Mouse (Mus musculus) heart, adult 18-20 months (tissue): Measurements from ENCODE around the gene Nf1. TPM values are rescaled to one million over a fixed set of nuclear protein-coding genes. Genes with fewer than 3 reads are reported as not detected.
A peak's percentile ranks its signal among the peaks of the same experiment; 100 is the strongest.
"Not testable (repeated sequence)": the region's sequence is repeated elsewhere in the genome, so short reads cannot be mapped to it uniquely, and the experiment has no call there.

Experiments
- DNase-seq, 2 experiments: peaks; one replicate each; pipeline ENCODE4 v3.0.0; 2021 to 2022; ENCODE audit warnings: mixed read lengths in 1 of 2
- long read RNA-seq, 2 experiments: library from polyadenylated mRNA; stranded (forward); transcript quantifications; one replicate each; pipeline ENCODE4 v2.0.0; 2021
- total RNA-seq, 2 experiments: library from RNA; stranded (reverse); gene quantifications; 2 replicates each; pipeline ENCODE4 v1.2.3; 2021

Nf1 gene
- total RNA-seq, result 10 to 100 TPM; 31.3 to 33.6 TPM
- long read RNA-seq, experiment 1, partial matches to known transcripts, result 1 of 1 reads
- long read RNA-seq, experiment 1, other reads (novel, unspliced or antisense), result 0 of 1 reads
- long read RNA-seq, experiment 2, result 0 reads

DNA sequence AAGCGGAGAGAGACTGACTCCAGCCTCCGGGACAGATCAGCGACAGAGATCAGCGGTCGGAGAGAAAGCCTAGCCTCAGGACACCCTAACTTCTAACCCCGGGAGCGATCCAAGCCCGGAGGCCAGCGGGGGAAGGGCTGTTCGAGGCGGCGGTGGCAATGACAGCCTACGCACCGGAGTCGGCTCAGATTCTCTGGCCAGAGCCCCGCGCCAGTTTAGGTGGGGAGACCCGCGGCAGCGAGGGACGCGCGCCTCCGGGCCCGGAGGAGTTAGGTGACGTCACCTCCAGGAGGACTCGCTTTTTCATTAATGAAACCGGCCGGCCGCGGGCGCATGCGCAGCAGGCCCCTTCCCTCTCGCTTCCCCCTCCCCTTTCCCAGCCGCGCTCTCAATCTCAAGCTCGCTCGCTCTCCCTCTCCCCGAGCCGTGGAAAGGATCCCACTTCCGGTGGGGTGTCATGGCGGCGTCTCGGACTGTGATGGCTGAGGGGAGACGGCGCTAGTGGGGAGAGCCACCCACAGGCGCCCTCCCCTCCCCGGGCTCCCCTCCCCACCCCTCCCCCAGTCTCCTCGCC is at the start of gene Nf1:
Nf1 (plus strand) TSS at position 460 of the 574 bp plus-strand sequence.
- DNase-seq, result peak; percentile 95 to 96

DNA sequence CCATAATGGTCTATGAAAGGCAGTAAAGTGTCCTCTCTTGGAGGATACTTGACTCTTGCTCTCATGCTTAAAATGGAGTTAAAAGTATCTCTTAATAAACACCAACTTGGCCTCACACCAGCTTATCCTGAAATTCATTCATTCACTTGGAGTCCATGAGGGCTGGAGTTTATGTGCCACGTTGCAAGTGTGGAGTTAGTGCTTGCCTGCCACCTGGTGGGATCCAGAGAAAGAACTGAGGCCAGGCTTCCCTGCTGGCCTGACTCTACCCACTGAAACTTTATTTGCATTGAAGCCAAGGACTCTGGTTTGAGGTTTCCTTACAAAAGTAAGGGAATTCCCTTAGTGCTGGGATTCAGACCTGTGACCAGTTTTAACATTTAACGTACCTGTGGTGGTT is 49.0 kb upstream of the Nf1 start:
- DNase-seq, result peak; percentile 57 to 59

DNA sequence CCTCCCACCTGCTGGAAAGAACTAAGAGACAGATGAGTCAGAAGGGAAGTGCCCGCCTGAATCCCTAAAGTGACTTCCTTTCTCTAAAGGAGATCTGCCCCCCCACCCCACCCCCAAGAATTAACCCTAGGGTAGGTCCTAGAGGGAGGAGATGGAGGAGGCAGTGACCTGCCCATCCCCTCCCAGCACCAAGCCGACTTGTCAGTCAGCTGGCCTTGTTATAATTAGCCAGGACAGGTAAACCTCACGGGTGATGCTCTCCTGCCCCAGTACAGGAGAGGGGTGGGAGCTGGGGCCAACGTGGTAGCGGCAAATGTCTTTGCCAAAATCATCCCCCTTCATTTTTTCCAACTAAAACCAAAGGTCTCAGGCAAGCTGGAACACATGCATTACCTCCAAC is 47.8 kb upstream of the Nf1 start:
- no peak for DNase-seq

DNA sequence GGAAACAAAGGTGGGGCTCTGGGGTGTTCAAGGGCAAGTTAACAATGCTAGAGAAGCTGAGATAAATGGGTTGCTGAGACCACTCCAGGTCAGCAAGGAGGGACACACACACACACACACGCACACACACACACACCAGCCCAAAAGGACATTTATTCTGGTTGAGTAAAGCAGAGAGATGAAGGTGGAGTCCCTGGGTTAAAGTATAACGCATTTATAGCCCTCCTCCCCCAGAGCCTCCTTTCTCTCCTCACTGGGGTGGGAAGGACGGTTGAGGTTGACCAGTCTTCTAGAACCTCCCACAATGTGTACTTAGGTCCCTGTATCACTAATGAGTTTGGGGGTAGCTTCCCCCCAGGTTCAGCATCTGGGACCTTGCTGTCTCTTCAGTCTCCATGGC is 47.4 kb upstream of the Nf1 start:
- no peak for DNase-seq

DNA sequence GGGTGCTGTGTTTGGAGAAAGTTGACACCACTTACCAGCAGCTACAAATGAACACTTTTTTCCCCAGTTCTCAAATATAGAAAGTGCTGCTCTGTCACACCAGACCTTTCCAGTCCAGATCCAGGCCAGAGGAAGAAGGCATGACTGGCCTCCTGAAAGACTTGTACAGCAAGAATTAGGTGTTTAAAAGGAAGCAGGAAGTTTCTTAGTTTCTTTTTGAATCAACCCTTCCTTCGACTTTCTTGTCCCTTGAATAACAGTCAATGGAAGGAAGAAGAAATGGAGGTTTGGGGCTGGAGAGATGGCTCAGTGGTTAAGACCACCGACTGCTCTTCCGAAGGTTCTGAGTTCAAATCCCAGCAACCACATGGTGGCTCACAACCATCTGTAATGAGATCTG is 46.5 kb upstream of the Nf1 start:
- no peak for DNase-seq

DNA sequence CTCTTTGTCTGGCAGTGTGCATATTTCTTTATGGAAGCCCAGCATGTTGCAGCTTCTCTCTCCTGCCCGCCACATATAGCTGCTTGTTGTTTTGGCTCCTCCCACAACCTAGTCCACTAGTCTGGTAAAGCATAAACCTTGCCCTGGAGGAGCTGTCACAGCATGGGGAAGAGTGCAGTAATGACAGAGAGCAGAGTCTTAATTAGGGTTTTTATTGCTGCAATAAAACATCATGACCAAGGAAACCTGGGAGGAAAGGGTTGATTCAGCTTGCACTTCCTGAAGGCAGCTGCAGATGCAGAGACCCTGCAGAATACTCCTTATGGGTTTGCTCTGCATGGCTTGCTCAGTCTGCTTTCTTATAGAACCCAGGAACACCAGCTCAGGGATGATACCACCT is 45.5 kb upstream of the Nf1 start:
- no peak for DNase-seq

DNA sequence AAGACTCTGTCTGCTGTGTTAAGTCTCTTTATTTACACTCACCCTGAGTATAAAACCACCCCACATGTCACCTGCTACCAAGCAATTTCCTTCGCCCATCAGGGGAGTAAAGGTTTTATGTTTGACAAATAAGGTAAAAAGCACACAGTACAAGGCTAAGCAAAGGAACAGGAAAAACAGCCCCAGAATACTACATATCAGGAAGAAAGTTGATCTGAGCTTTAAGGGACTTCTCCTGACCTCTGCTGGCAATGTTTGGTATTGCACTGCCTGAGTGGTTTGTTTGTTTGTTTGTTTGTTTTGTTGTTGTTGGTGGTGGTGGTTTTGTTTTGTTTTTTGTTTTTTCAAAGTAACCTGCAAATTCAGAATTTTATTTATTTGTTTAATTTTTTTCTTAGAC is 43.3 kb upstream of the Nf1 start:
- DNase-seq, result peak in 1 of 2 experiments; percentile 83

DNA sequence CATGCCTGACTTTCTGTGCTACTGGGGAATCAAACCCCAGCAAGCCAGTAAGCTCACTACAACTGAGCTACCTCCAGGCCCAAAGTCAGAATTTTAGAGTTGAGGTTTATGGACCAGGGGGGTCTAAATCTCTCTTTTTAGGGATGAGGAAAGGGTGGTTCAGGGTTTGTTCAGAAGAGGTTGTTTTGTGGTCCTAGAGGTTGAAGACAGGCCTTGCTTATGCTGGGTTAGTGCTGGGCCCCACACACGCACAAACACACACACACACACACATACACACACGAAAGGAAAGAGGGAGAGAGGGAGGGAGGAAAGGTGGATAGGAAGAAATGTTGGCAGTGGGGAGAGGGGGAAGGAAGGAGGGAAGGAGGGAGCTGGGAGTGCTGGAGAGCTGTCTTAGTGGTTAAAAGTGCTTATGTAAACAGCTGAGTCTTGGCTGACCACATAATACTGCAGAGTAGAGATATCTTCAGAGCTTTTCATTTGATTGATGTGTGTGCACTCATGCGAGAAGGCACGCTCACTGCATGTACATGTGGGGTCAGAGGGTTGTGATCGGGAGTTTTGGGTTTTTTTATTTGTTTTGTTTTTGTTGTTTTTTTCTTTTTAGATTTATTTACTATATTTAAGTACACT is 42.5 kb upstream of the Nf1 start, which contains the start of gene Gm9964:
Gm9964 (minus strand) TSS at position 51 of the 636 bp plus-strand sequence.
- DNase-seq, result no peak

DNA sequence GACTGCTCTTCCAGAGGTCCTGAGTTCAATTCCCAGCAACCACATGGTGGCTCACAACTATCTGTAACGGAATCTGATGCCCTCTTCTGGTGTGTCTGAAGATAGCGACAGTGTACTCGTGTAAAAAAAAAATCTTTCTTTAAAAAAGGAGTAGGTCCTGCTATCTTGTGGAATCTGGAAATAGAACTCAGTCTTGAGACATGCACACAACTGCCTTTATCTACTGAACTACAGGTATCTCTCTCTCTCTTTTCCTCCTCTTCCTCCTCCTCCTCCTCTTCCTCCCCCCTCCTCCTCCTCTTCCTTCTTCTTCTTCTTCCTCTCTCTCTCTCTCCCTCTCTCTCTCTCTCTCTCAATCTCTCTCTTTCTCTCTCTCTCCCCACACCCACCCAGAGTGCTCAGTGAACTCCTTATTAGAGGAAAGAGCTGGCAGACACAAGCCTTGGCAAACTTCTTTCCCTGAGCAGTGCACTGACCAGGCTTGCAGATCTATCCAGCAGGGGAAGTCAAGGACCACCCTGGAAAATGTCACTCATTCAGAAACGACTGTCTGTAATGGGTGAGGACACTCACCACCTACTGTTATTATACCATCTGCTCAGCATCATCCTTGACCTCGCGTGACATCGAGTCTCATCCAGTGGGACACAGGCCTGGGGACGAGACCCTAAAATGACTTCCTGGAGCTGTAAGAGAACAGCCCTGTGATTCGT is 39.6 kb upstream of the Nf1 start:
- DNase-seq, result no peak

DNA sequence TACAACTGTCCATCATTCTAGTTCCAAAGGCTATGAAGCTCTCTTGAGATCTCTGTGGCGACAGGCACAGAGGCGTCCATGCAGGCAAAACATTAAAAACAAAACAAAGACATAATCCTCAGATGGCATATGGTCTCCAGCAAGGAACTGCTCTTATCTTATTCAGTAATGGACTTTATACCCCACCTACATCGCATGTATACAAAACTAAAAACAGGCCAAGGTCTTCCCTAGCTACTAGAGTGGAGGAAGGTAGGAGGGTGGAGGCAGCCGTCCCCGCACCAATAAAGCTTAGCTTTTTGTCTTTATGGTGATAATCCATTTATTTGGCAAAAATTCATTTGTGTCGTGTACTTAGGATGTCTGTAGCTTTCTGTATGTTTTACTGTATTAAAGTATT is 36.4 kb upstream of the Nf1 start:
- DNase-seq, result no peak

DNA sequence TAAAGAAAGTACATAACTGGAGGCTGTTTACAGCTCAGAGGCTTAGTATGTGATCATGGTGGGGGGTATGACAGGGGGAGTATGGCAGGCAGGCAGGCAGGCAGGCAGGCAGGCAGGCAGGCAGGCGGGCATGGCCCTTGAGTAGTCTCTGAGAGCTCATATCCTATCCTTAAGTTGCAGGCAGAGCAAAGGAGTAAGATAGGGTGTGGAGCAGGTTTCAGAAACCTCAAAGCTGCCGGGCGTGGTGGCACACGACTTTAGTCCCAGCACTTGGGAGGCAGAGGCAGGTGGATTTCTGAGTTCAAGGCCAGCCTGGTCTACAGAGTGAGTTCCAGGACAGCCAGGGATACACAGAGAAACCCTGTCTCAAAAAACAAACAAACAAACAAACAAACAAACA is 35.2 kb upstream of the Nf1 start:
- DNase-seq, result not testable (repeated sequence)

DNA sequence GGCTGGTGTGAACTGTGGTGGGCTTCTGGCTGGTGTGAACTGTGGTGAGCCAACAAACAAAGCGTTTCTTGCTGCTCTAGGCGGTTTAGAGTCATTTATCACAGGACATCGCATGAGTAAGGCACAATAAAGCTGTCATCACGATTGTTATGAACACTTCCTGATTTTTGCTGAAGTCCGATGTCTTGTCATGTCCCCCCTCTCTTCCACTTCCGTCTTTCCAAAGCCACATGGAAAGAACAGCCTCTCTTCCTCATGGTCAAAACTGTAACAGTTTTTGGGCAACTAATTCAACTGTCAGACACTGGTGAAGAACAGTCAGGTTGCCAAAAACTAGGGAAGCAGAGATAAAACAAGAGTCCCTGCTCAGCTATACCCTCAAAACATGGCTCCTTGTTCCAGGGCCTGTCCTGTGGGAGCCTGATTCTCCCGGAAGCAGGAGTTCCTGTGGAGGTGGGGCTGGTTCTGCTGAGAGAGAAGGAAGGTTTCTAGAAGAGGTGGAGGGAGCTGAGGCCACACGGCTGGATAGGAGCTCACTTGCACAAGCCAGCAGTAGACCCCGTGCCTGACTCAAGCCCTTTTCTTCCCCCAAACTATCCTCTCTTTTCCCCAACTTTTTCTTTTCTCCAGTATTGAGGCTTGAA is 33.7 kb upstream of the Nf1 start:
- peak in 1 of 2 experiments; percentile 43 for DNase-seq

DNA sequence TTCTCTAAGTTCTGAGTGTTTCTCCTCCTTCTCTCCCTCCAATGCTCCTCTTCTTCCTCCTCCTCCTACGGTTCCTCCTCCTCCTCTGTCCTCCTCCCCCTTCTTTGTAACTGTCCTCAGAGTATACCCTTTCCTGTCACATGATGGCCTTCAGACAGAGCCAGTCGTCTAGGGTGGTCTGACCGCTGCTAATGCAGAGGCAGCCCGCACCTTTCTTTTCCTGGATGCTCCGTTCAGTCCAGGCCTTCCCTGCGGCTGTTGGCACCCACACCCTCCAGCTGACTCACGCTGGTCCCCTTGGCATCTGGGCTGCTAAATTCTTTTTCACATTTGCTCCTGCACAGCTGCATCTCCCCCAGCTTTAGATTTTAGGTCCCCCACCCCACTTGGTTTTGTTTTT is 33.0 kb upstream of the Nf1 start:
- peak; percentile 55 to 56 for DNase-seq

DNA sequence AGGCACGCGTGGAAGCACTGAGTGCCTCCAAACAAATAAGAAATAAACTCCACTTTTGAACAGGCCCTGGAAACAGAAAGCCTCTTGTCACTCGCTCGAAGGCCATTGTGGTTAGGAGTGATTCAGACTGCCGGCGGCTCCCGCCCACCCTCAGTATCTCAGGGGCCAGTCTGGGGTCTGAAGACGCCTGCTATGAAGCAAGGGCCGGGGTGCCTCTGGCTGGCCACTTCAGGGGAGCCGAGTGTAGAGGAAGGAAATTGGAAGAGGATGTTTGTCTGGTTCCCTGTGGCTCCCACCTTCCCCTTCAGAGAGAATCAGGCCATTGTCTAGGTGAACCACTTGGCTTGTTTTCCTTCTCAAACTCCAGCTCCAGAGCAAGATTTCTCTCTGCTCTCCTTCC is 32.5 kb upstream of the Nf1 start:
- DNase-seq, result peak; percentile 53 to 58

DNA sequence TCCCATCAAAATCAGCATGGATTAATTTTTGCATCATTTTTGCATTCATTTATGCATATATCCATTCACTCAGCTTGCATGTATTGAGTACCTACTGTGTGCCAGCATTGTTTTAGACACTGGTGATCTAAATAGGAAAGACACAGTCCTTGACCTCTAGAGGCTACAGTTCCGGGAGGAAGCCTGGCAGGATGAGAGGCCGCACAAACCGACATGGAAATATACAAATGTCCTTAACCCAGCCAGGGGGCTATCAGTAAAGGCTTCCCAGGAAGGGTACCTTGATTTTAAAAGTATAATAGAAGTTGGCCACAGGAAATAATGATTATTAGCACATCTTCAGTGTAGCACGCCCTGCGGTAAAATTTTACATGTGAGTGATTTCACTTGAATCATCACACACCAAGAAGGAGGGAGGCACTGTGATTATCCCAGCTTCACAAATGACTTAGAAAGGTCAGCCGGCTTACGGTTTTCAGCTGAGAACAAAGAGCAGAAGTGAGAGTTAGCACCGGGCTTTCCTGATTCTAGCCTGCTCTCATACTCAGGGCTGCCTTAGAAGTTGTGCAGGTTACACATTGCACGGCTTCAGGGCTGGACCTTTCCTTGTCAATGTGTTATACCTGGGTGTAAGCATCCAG is 31.8 kb upstream of the Nf1 start:
- DNase-seq, result no peak

DNA sequence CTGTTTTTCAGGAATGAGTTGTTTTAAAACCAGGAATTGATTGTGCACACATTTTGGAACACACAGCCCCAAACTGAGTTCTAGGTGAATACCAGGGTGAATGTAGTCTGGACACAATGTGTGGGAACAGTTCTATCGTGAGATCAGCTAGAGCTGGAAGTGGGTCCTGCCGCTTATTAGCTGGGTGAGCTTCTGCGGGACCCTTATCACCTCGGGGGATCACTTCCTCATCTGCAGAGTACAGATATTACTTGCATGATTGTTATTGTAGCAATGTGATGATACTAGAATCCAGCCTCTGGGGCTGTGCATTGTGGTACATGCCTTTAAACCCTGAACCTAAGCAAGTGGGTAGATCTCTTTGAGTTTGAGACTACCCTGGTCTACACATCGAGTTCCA is 29.0 kb upstream of the Nf1 start:
- no peak for DNase-seq

DNA sequence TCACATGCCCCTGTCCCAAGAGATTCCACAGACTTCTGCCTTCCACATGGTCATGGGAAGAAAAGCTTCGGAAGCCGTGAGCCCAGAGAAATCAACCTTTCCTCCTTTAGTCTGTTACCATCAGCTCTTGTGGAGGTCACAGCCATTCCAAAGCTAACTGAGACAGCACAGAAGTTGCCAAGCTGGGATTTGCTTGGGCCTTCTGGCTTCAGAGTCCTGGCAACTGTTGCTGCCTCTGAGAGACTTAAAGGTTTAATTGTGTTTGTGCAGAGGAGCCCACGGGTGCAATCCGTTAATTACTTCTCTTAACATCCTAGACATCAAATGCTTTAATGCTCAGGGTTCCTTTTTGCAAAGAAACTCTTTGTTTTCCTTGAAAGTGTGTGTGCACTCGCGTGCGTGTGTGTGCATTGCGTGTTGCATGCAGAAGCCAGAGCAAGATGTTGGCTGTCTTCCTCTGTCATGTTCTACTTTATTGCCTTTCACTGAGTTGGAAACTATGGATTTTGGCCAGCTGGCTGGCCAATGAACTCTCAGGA is 22.6 kb upstream of the Nf1 start:
- no peak for DNase-seq

DNA sequence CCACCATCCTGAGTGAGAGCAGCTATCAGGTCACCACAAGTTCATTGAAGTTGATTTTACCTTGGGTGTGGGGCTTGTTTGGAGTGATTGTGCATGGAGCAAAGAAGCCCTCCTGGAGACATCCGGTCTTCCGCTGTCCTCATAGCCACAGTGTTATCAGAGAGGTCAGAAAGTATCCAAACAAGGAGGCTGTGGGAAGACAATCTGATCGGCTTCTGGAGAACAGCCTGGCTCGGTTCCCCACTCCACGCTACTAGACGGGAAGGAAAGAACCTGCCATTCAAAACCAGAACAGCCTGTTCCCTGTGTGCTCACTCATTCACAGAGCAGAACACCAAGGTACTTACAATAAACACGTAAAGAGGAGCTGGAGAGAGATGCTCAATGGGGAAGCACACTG is 19.7 kb upstream of the Nf1 start:
- DNase-seq, result peak in 1 of 2 experiments; percentile 51

DNA sequence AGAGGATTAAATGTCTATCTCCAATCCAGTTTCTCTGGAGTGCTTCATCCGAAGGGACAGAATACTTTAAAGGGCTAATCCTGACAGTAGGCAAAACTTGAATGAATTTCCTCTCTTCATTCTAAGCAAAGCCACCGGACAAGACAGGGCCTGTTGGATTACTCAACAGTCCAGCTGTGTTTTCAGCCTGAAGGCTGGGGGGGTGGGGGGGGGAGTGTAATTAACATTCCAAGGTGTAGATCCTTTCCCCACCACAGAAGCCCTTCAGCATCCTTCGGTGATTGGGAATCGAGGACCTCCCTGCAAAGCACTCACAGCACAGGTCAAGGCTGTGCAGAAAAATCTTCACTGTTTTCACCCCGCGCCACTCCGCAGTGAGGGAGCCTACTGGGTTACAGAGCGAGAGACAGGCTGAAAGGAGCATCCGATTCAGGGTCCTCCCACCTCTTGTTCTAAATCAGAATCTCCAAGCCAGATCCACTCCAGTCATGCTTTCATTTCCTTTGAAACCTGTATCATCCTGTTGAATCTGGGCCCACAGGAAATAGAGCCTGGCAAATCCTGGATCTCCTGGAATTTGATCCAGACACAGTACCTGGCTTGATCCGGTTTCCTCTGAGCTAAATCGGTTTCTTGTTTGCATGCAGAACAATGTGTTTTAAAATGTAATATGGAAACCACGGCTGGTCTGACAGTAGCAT is 15.4 kb upstream of the Nf1 start:
- DNase-seq, result peak in 1 of 2 experiments; percentile 46

DNA sequence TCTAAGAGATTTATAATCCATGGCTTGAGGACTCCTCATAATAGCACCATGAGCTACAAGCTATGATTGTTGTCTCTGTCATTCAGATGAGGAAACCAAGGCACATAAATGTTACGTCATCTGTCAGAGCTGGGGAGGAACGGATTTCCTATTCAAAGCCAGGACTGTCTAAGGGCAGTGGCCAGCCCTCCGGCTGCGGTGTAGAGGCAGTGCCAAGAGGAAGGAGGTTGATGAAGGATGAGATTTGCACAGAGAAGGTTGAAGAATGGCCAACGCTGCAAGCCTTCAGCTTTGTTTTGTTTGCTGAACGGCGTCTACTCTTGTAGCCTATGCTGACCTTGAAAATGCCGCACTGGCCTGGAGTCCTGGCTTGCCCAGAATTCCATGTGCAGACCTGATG is 13.8 kb upstream of the Nf1 start:
- DNase-seq, result peak in 1 of 2 experiments; percentile 22

DNA sequence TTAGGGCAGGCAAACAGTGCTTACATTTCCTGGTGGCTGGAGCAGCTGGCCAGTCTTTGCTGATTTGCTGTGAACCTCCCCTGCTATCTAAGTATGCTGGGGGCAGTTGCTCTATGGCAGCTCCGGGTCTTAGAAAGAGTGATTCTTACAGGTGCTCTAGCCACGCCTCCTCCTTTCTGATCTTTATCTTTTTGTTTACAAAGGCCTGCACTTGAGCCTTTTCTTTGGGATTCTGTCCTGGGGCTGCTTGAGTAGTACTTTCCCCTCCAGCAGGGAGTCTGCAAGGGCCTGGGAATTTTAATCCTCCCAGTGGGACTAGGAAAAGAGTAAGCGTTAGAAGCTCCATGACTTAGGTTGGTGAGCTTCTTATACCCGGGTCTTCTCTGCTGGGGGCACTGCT is 12.4 kb upstream of the Nf1 start:
- no peak for DNase-seq
